Mouse (Mus musculus) neural tube, embryonic 12.5 days (tissue): Measurements from ENCODE around the gene Actn1. TPM values are rescaled to one million over a fixed set of nuclear protein-coding genes. Genes with fewer than 3 reads are reported as not detected.
A peak's percentile ranks its signal among the peaks of the same experiment; 100 is the strongest.

Experiments used
- ATAC-seq: fragments of 200-750 bp; cut with Nextera tagmentation; 2 replicates; pipeline ENCODE4 v1.8.0; 2017; ENCODE audit warnings: low read depth, mild to moderate bottlenecking, moderate TSS enrichment, moderate library complexity; ENCODE audit not compliant: low FRiP score
- H3K27ac ChIP-seq: fragments of 300-500 bp; sonication (generic); 2 replicates; pipeline ENCODE4 v1.5.1; 2016
- H3K27me3 ChIP-seq: fragments of 300-500 bp; sonication (generic); replicated peaks from 2 replicates; pipeline ENCODE4 v1.6.1; 2016; ENCODE audit warnings: mild to moderate bottlenecking
- H3K36me3 ChIP-seq: fragments of 300-500 bp; sonication (generic); 2 replicates; pipeline ENCODE4 v1.6.1; 2016; ENCODE audit warnings: mild to moderate bottlenecking
- H3K4me1 ChIP-seq: fragments of 300-500 bp; sonication (generic); 2 replicates; pipeline ENCODE4 v1.6.1; 2016
- H3K4me2 ChIP-seq: fragments of 300-500 bp; sonication (generic); replicated peaks from 2 replicates; pipeline ENCODE4 v1.6.1; 2016; ENCODE audit warnings: mild to moderate bottlenecking
- H3K4me3 ChIP-seq: fragments of 300-500 bp; sonication (generic); 2 replicates; pipeline ENCODE4 v1.5.1; 2016
- H3K9ac ChIP-seq: fragments of 300-500 bp; sonication (generic); 2 replicates; pipeline ENCODE4 v1.6.1; 2016; ENCODE audit warnings: mild to moderate bottlenecking
- H3K9me3 ChIP-seq: fragments of 300-500 bp; sonication (generic); 2 replicates; pipeline ENCODE4 v1.6.1; 2016; ENCODE audit warnings: mild to moderate bottlenecking
- WGBS: fragments of 180-500 bp; shearing (Covaris S2); methylation state at CpG from one replicate; pipeline ENCODE4 v1.1.7; 2016; 5-methylcytosine and 5-hydroxymethylcytosine counted together
- polyA plus RNA-seq: library from polyadenylated mRNA; unstranded; fragments of >200 nt; fragmentation: Nextera tagmentation; extraction: Ambion mirVana; gene quantifications from 2 replicates; pipeline ENCODE4 v1.2.1, GENCODE M21; 2016

The Actn1 gene
- polyA plus RNA-seq, 1 experiment from 2014 or later: 15.8 TPM

DNA sequence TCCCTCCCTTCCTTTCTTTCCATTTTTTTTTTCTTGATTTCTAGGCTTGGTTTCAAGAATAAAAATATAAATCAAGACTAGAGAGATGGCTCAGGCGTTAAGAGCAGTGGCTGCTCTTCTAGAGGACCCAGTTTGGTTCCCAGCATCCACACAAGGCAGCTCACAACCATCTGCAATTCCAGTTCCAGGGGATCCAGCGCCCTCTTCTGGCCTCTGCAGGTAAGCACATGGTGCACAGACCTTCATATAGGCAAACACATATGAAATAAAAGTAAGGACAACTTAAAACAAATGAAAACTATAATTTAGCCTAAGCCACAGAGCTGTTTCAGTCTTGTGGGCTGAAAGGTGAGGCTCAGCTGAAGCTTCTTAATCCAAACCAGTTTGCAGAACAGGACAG, 60.4 kb downstream of the Actn1 start:
- H3K27me3 ChIP-seq: no peaks in the 10 kb centered on the region
- 66% methylated on average over 2 of the region's 2 CpGs for WGBS
- H3K36me3 ChIP-seq: peaks cover 5% of the 10 kb centered on the region
- H3K4me3 ChIP-seq: no peak overlapping the region
- no peak overlapping the region for H3K4me2 ChIP-seq
- H3K9me3 ChIP-seq: 0 out of 2 replicates have a peak, but pooled peaks cover 4% of the 10 kb centered on the region
- peaks cover 3% of the 10 kb centered on the region; the same call in 1 of the 2 replicates for H3K4me1 ChIP-seq
- ATAC-seq: no peak
- H3K9ac ChIP-seq: no peak overlapping the region
- no peak overlapping the region for H3K27ac ChIP-seq

DNA sequence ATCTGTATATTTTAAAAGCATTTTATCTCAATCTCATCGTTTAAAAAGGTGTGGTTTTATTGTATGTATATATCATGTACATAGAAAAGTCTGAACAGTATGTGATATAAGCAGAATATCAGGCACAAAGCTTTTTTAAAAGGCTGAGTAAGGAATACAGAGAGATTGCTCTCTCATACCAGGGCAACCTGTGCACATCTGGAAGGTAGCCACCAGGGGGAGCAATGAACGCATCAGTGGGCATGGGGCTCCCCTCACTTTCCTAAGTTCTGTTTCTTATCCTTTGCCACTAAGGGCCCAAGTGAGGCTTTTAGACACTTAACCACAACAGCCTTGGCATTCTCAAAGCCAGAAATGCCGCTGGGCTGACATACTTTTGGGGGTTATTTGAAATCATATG, 61.7 kb downstream of the Actn1 start:
- no peak overlapping the region for H3K9ac ChIP-seq
- no peak overlapping the region for H3K4me2 ChIP-seq
- no peak overlapping the region for H3K27ac ChIP-seq
- peak; percentile 50; the same call in 1 of the 2 replicates for ATAC-seq
- H3K4me3 ChIP-seq: no peak overlapping the region
- H3K9me3 ChIP-seq: 0 out of 2 replicates have a peak, but pooled peaks cover 4% of the 10 kb centered on the region
- H3K36me3 ChIP-seq: peaks cover 8% of the 10 kb centered on the region; the same call in 1 of the 2 replicates
- 32% methylated on average over 3 of the region's 3 CpGs for WGBS
- H3K4me1 ChIP-seq: no peaks in the 10 kb centered on the region
- H3K27me3 ChIP-seq: no peaks in the 10 kb centered on the region

DNA sequence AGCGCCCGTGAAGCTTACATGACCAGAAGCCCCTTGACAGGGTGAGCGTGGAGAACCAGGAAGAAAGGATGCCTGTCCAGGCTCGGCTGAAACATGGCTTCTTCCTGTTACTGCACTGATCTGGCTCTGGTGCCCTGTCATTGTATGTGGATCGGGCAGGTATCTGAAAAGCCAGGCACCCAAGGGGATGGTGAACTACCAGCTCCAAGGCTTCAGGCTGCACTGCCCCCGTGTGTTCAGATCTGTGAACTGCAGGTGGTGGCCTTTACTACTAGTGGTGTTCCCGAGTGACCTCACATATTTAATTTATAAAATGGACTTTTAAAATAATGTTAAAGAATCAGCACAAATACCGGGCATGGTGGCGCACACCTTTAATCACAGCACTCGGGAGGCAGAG, 62.8 kb downstream of the Actn1 start:
- Histone ChIP-seq H3K9me3 (0 out of 2 replicates have a peak, but pooled peaks cover 4% of the 10 kb centered on the region), H3K9ac (no peak overlapping the region), H3K27ac (no peak overlapping the region), H3K4me2 (no peak overlapping the region), H3K27me3 (no peaks in the 10 kb centered on the region), H3K4me3 (no peak overlapping the region), H3K4me1 (no peaks in the 10 kb centered on the region), H3K36me3 (peaks cover 8% of the 10 kb centered on the region)
- WGBS: 79% methylated on average over 10 of the region's 10 CpGs
- no peak for ATAC-seq

DNA sequence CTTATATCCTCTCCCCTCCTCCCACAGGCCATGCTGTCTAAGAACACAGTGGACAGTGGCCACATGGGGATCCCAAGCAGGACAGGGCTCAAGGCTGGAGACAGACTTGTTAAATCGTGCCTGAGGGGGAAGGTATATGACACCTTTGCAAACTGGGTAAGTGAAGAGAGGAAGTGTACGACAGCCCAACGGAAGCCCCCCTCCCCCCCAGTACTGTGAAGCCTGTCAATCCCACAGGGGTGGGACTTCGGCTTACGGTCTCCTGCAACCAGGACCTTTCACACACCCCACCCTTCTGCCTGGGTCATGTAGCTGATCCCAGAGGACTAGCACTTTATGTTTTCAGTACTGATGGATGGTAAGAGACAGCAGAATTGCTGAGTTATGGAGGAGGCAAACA, 68.4 kb downstream of the Actn1 start:
- no peak overlapping the region for H3K4me2 ChIP-seq
- WGBS: 76% methylated on average over 5 of the region's 5 CpGs
- no peak overlapping the region for H3K4me3 ChIP-seq
- no peak overlapping the region for H3K27ac ChIP-seq
- no peaks in the 10 kb centered on the region for H3K27me3 ChIP-seq
- ATAC-seq: no peak
- no peak overlapping the region for H3K9ac ChIP-seq
- H3K36me3 ChIP-seq: peaks cover 8% of the 10 kb centered on the region
- H3K9me3 ChIP-seq: no peaks in the 10 kb centered on the region
- H3K4me1 ChIP-seq: no peaks in the 10 kb centered on the region

DNA sequence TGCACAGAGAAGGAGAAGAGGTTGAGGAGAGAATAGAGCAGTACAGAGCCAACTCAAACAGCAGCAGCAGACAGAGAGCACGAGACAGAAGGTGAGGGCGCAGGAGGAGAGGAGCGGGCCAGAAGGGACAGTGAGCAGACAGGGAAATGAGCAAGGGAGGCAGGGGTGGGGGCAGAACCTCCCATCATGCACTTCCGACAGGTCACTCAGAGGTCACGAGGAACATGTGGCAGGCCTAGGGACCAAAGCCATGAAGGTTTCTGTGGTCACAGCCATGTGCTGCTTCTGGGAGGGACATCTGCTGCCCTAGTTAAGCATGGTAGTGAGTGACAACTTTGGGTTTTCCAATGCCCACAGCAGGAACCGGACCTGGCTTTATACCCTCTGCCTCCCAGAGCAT, 68.8 kb downstream of the Actn1 start:
- Histone ChIP-seq H3K4me3 (no peak overlapping the region), H3K36me3 (peaks cover 13% of the 10 kb centered on the region), H3K27ac (no peak overlapping the region), H3K4me1 (no peaks in the 10 kb centered on the region), H3K9me3 (no peaks in the 10 kb centered on the region), H3K27me3 (no peaks in the 10 kb centered on the region), H3K9ac (no peak overlapping the region), H3K4me2 (no peak overlapping the region)
- 72% methylated on average over 6 of the region's 6 CpGs for WGBS
- ATAC-seq: no peak

DNA sequence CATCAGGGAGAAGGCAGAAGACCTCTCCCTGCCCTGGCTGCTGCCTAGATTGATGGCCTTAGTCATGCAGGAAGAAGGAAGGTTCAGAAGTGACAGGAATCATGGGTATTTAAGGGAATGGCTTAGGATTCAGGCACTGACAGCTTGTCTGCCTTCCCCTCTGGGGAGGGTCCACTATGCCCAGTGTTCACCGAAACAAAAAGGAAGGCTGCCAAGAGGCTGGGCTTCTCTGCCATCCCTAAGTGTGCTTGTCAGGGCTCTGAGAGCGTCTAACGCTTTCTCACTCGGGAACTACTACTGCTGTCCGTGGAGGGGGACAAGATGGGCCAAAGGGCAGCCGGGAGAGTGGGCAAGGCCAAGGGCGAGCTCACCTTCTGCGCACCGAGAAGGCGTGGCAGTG, 69.3 kb downstream of the Actn1 start:
- Histone ChIP-seq H3K36me3 (peaks cover 14% of the 10 kb centered on the region), H3K4me2 (no peak overlapping the region), H3K27ac (no peak overlapping the region), H3K4me3 (no peak overlapping the region), H3K9me3 (no peaks in the 10 kb centered on the region), H3K4me1 (no peaks in the 10 kb centered on the region), H3K9ac (no peak overlapping the region), H3K27me3 (no peaks in the 10 kb centered on the region)
- WGBS: 91% methylated on average over 10 of the region's 10 CpGs
- ATAC-seq: no peak

DNA sequence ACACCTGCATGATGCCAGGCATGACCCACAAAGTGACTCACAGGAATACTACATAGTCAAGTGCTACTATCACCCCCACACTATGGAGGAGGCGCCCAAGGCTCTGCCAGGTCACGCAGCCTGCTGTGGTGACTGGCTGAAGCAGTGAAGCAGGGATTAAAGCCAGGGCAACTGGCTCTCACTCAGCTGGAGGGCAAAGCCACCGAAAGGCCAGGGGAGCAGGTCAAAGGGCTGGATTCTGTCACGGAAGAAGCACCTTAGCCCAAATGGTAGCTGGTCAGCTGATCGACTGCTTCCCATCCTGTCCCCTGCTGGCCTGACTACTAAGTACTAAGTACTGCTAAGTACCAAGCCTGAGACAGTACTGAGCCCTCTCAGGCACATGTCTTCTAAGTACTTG, 76.1 kb downstream of the Actn1 start:
- Histone ChIP-seq H3K9ac (no peak overlapping the region), H3K4me3 (no peak overlapping the region), H3K27ac (no peak overlapping the region), H3K4me1 (no peaks in the 10 kb centered on the region), H3K4me2 (no peak overlapping the region), H3K9me3 (no peaks in the 10 kb centered on the region), H3K36me3 (peaks cover 37% of the 10 kb centered on the region), H3K27me3 (no peaks in the 10 kb centered on the region)
- WGBS: 91% methylated on average over 5 of the region's 5 CpGs
- ATAC-seq: no peak

DNA sequence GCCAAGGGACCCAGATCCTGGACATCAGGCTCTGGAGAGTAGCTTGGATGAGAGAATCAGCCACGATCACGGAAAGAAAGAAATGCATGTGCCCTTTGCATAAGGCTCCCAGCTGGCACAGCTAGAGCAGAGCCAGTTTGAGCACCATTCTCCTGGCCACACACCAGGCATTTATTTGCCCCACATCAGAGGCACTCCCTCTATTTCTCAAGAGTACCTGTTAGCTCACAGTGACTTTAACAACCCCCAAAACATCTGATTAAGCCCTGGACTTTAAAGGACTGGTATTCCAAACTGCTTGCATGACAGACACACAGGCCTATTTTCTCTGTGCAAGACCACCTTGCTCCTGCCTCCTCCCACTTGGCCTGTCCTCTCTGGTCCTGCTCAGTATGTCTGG, 78.3 kb downstream of the Actn1 start:
- 89% methylated on average over 2 of the region's 2 CpGs for WGBS
- H3K4me2 ChIP-seq: no peak overlapping the region
- peaks cover 47% of the 10 kb centered on the region for H3K36me3 ChIP-seq
- H3K9ac ChIP-seq: no peak overlapping the region
- H3K4me1 ChIP-seq: no peaks in the 10 kb centered on the region; the same call in 1 of the 2 replicates
- no peaks in the 10 kb centered on the region for H3K27me3 ChIP-seq
- H3K9me3 ChIP-seq: no peaks in the 10 kb centered on the region
- no peak for ATAC-seq
- H3K4me3 ChIP-seq: no peak overlapping the region
- no peak overlapping the region for H3K27ac ChIP-seq

DNA sequence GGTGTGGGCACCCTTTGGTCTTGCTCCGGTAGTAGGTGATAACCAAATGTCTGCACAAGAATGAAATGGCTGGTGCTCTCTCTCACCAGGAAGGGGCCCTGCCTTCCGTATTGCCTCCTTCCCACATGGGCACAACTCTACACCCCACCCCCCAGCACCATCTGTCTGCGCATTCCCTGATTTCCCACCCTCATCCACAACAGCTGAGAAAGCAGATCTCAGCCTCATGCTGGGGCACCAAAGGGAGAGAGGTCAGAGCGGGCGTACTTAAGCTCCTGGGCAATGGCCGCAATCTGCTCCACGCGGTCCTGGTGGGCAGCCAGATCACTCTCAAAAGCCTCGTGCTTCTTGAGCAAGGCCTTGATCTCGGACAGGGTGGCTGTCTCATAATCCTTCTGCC, 82.1 kb downstream of the Actn1 start:
- 68% methylated on average over 10 of the region's 10 CpGs for whole genome bisulfite sequencing
- no peaks in the 10 kb centered on the region; the same call in 1 of the 2 replicates for H3K4me1 ChIP-seq
- no peaks in the 10 kb centered on the region for H3K9me3 ChIP-seq
- no peak overlapping the region for H3K27ac ChIP-seq
- H3K9ac ChIP-seq: no peak overlapping the region
- no peak for ATAC-seq
- H3K4me2 ChIP-seq: no peak overlapping the region
- H3K4me3 ChIP-seq: no peak overlapping the region
- no peaks in the 10 kb centered on the region for H3K27me3 ChIP-seq
- H3K36me3 ChIP-seq: peaks cover 57% of the 10 kb centered on the region

DNA sequence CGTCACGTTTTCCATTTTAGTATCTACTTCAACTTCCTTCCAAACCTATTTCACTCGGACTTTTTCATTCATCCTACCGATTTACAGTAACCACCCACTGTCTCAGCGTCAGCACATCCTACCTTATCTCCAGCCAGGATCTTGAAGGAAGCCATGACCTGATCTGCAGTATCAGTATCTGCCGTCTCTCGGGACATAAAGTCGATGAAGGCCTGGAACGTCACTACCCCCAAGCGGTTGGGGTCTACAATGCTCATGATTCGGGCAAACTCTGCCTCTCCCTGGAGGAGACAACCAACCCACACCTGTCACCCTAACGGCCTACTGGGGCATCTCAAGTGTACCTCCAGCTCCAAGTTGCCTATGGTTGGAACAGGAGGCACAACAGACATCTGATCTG, 91.4 kb downstream of the Actn1 start:
- Histone ChIP-seq H3K4me3 (peak overlapping the region; percentile 61; the same call in 1 of the 2 replicates), H3K27ac (no peak overlapping the region), H3K36me3 (peaks cover 42% of the 10 kb centered on the region), H3K9ac (no peak overlapping the region), H3K4me1 (no peaks in the 10 kb centered on the region), H3K27me3 (no peaks in the 10 kb centered on the region), H3K4me2 (peak overlapping the region; percentile 47), H3K9me3 (no peaks in the 10 kb centered on the region)
- ATAC-seq: peak; percentile 26; the same call in 1 of the 2 replicates
- WGBS: 62% methylated on average over 12 of the region's 12 CpGs

DNA sequence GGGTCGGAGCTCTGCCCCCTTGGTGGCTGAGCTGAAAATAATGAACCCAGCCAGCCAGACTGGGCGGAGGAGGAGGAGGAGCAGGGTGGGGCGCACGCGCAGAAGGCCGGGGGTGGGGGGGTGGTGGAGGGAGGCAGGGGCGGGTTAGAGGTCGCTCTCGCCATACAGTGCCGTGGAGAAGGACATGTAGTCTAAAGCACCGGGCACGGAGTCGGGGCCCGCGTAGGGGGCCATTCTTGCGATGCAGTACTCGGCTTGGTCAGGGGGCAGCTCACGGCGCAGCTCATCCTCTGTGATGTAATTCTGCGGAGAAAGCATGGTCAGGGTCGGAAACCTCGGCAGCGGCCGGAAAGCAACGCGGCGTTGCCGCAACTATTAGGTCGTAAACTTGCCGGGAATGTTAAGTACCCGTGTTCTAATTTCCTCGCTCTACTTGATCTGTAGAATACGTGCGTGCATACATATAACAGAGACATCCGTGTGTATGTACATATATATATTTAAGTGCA, 91.9 kb downstream of the Actn1 start:
- Histone ChIP-seq H3K36me3 (peaks cover 37% of the 10 kb centered on the region), H3K27ac (peak overlapping the region; percentile 68; the same call in 1 of the 2 replicates), H3K4me2 (peak overlapping the region; percentile 47), H3K4me3 (peak overlapping the region; percentile 61), H3K9me3 (no peaks in the 10 kb centered on the region), H3K27me3 (no peaks in the 10 kb centered on the region), H3K9ac (peak overlapping the region; percentile 53), H3K4me1 (no peaks in the 10 kb centered on the region)
- ATAC-seq: peak; percentile 88
- 14% methylated on average over 35 of the region's 35 CpGs for WGBS

DNA sequence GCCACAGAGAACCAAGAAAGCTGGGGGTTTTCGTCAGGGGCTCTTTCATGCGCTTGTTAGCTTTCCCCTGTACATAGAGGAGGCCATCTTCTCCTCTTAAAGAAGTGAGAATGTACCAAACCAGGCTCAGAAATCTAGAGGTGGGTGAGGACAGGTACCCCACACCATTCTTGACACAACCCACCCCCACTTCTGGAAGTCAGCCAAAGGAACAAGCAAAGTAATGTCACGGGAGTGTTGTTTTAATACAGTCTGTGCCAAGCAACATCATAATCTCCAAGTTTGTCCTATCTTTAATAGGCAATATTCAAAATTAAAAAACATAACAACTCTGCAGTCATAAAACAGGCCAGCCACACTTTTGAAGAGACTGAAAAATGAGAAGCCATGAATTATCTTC, 92.8 kb downstream of the Actn1 start:
- H3K36me3 ChIP-seq: peaks cover 28% of the 10 kb centered on the region
- no peak overlapping the region for H3K4me2 ChIP-seq
- H3K4me1 ChIP-seq: no peaks in the 10 kb centered on the region
- no peak for ATAC-seq
- H3K4me3 ChIP-seq: no peak overlapping the region
- 87% methylated on average over 3 of the region's 3 CpGs for WGBS
- H3K9me3 ChIP-seq: no peaks in the 10 kb centered on the region
- no peak overlapping the region for H3K9ac ChIP-seq
- H3K27ac ChIP-seq: no peak overlapping the region
- no peaks in the 10 kb centered on the region for H3K27me3 ChIP-seq

DNA sequence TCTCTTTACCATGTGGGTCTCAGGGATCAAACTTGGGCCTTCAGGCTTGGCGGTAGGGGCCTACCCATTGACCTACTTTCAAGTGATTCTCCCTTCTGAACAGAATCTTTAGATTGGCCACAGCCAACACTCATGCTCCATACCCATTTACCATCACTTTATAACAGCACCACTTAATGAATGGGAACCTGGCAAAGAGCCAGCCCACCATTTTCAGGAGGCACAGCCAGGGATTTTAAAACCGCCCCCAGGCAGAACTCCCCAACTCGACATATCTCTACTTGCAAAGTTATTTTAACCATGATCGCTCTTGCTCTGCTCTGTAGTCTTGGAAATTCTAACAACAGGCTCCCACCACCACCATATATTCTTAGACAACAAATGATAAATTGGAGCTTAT, 93.5 kb downstream of the Actn1 start:
- no peaks in the 10 kb centered on the region for H3K27me3 ChIP-seq
- 92% methylated on average over 4 of the region's 4 CpGs for WGBS
- H3K9ac ChIP-seq: no peak overlapping the region
- no peak overlapping the region for H3K27ac ChIP-seq
- peaks cover 26% of the 10 kb centered on the region for H3K36me3 ChIP-seq
- ATAC-seq: no peak
- no peaks in the 10 kb centered on the region for H3K9me3 ChIP-seq
- no peaks in the 10 kb centered on the region for H3K4me1 ChIP-seq
- H3K4me2 ChIP-seq: no peak overlapping the region
- H3K4me3 ChIP-seq: no peak overlapping the region
